Mouse (Mus musculus): ENCODE data around the gene Spry2. TPM values are rescaled to one million over a fixed set of nuclear protein-coding genes. Genes with fewer than 3 reads are reported as not detected.

The Spry2 gene
- polyA plus RNA-seq, 1 experiment from 2014 or later = 6.6 TPM

GRCm38 (mm10) chr14:105902807-105903206, 6.2 kb upstream of the Spry2 start:
- Histone ChIP-seq H3K4me2 (no peak overlapping the region), H3K9me3 (replicated peaks) (no peaks in the 10 kb centered on the region), H3K9ac (no peak overlapping the region), H3K4me3 (no peak overlapping the region), H3K27me3 (replicated peaks) (peaks cover 19% of the 10 kb centered on the region), H3K27ac (no peak overlapping the region), H3K4me1 (peaks cover 8% of the 10 kb centered on the region; the same call in 1 of the 2 replicates), H3K36me3 (no peaks in the 10 kb centered on the region)
- no peak for ATAC-seq
- WGBS (ENCODE audit: insufficient replicate concordance) = 72% methylated on average over 7 of the region's 7 CpGs

GRCm38 (mm10) chr14:105900841-105901240, 4.2 kb upstream of the Spry2 start:
- Histone ChIP-seq H3K4me2 (no peak overlapping the region), H3K4me1 (peaks cover 8% of the 10 kb centered on the region; the same call in 1 of the 2 replicates), H3K9me3 (replicated peaks) (no peaks in the 10 kb centered on the region), H3K36me3 (no peaks in the 10 kb centered on the region), H3K27ac (no peak overlapping the region), H3K4me3 (no peak overlapping the region), H3K27me3 (replicated peaks) (peaks cover 39% of the 10 kb centered on the region), H3K9ac (no peak overlapping the region)
- 68% methylated on average over 3 of the region's 3 CpGs for WGBS (ENCODE audit: insufficient replicate concordance)
- ATAC-seq = no peak

GRCm38 (mm10) chr14:105899116-105899515, 2.5 kb upstream of the Spry2 start:
- 10% methylated on average over 11 of the region's 11 CpGs for WGBS (ENCODE audit: insufficient replicate concordance)

DNA sequence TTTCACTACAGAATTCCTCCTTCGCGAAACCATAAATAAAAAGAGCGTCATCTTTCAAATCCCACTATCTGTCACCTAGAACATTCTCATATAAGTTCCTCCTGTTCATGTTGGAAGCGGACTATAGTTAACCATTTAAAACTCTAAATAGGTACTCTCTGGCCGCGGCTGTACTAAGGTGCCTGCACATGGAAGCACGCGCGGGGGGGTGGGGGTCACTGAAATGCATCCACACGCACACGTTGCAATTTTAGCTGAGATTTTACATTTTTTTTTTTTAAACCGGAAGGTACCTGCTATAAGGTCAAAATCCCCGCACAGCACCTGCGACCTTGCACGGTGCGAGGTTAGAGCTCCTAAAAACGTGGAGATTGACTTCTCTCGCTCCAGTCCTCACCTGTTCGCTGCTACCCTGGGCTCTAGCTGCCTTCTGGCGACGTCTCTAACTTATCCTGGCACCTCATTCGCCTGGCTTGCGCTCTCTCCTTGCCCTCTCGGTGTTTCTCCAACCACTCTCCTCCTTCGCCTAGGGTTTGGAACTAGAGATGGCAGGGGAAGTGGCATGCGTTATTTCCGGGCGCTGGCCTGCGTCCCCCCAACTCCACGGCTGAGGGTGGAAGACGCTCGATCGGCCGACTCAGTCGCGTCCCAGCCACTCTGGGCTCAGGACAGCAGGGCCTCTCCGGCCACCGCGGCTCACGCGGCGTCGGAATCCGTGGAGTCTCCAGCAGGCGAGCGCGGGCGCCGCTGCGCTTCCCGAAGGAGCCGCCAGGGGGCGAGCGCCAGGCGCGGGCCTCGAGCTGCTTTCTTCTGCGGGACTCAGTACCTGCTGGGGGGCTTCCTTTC, 1.9 kb upstream of the Spry2 start:
- Histone ChIP-seq H3K9me3 (replicated peaks) (no peaks in the 10 kb centered on the region), H3K27me3 (replicated peaks) (peaks cover 53% of the 10 kb centered on the region), H3K4me2 (peak overlapping the region; percentile 73), H3K4me1 (peaks cover 14% of the 10 kb centered on the region; the same call in 1 of the 2 replicates), H3K36me3 (peaks cover under 1% of the 10 kb centered on the region; the same call in 1 of the 2 replicates), H3K9ac (peak overlapping the region; percentile 44; the same call in 1 of the 2 replicates), H3K27ac (peak overlapping the region; percentile 87; the same call in 1 of the 2 replicates), H3K4me3 (peak overlapping the region; percentile 58)
- WGBS (ENCODE audit: insufficient replicate concordance) = 3% methylated on average over 58 of the region's 58 CpGs
- ATAC-seq = peak; percentile 3; the same call in 1 of the 2 replicates

More at GRCm38 (mm10) chr14:105899116-105899515, 2.5 kb upstream of the Spry2 start:
- peak overlapping the region; percentile 58 for H3K4me3 ChIP-seq
- no peak for ATAC-seq
- H3K27me3 ChIP-seq (replicated peaks) = peaks cover 53% of the 10 kb centered on the region
- no peak overlapping the region for H3K27ac ChIP-seq
- peak overlapping the region; percentile 73 for H3K4me2 ChIP-seq
- H3K9me3 ChIP-seq (replicated peaks) = no peaks in the 10 kb centered on the region
- H3K4me1 ChIP-seq = peaks cover 13% of the 10 kb centered on the region; the same call in 1 of the 2 replicates
- H3K36me3 ChIP-seq = no peaks in the 10 kb centered on the region
- H3K9ac ChIP-seq = no peak overlapping the region

DNA sequence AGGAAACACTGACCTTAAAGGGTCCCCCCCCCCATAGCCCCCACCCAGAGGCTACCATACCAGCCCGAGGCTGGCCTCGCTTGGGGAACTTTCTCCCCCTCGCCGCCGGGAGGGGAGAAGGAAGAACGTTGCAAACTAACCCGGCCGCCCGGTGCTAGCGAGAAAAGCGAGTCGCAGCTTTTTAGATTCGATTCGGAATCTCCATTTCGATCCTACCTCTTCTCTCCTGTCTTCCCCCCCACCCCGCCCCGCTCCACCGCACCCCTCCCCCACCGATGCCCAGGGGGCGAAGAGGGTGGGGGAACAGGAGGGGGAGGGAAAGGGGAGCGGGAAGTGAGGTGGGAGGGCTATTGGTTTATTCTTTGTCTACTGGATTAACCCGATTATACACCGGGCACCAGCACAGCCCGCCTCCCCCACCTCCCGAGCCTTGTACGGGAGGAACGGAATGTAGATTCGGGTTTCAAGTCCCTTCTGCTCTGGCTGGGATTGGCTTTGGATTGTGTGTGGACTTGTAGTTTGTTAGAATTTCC, 1.0 kb upstream of the Spry2 start:
- no peaks in the 10 kb centered on the region for H3K9me3 ChIP-seq (replicated peaks)
- H3K27me3 ChIP-seq (replicated peaks) = peaks cover 56% of the 10 kb centered on the region
- H3K4me1 ChIP-seq = peaks cover 22% of the 10 kb centered on the region; the same call in 1 of the 2 replicates
- ATAC-seq = peak; percentile 25
- H3K4me3 ChIP-seq = peak overlapping the region; percentile 58
- peak overlapping the region; percentile 73 for H3K4me2 ChIP-seq
- H3K27ac ChIP-seq = peak overlapping the region; percentile 87
- peaks cover 9% of the 10 kb centered on the region for H3K36me3 ChIP-seq
- under 1% methylated on average over 15 of the region's 28 CpGs for WGBS (ENCODE audit: insufficient replicate concordance)
- peak overlapping the region; percentile 71 for H3K9ac ChIP-seq

GRCm38 (mm10) chr14:105895961-105896651, 513 bp downstream of the Spry2 start:
- WGBS (ENCODE audit: insufficient replicate concordance) = under 1% methylated on average over 50 of the region's 50 CpGs
- peak; percentile 27; the same call in 1 of the 2 replicates for ATAC-seq
- Histone ChIP-seq H3K9ac (peak overlapping the region; percentile 71), H3K4me3 (peak overlapping the region; percentile 58), H3K27ac (peak overlapping the region; percentile 87), H3K27me3 (replicated peaks) (peaks cover 56% of the 10 kb centered on the region), H3K9me3 (replicated peaks) (no peaks in the 10 kb centered on the region), H3K36me3 (peaks cover 10% of the 10 kb centered on the region), H3K4me1 (peaks cover 22% of the 10 kb centered on the region; the same call in 1 of the 2 replicates), H3K4me2 (peak overlapping the region; percentile 73)

DNA sequence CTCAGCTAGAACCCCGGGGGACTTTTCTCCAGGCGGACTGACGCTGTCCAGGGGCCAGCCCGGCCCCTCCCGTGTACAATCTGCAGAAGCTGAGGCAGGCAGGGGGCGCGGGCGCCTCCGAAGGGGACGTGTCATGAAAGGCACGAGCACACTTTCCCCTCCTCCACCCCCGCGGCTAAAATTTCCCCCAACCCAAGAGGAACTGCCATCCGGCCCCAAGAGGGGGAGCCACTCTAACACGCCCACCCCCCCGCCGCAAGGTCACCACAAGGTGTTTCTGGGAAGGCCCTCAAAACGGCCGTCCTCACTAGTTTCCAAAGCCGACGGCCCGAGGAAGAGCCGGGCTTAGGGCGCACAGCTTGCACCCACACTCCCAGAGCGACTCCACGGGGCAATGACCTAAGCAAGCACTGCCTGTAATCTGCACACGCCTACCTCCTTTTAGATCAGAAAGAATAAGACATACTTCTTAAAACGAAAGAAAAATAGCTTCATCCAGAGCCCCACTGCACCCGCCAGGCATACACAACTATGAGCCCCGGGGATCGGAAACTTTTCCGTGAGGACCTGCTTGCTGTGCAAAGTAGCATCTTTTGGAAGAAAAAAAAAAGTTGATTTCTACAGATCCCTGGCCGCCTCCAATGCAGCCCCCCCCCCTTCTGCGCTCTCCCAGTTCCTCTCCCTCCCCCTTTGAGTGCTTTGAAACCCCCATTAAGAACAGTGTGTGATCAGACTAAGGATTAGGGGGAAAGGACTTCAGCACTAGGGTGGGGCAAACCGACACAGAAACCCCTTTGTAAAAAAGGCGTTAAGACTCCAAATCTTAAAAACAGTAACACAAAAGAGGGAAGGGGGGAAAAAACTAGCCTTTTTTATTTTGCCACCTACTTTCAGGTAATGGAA, 1.4 kb downstream of the Spry2 start:
- peak overlapping the region; percentile 58 for H3K4me3 ChIP-seq
- H3K9me3 ChIP-seq (replicated peaks) = no peaks in the 10 kb centered on the region
- ATAC-seq = no peak
- WGBS (ENCODE audit: insufficient replicate concordance) = under 1% methylated on average over 36 of the region's 36 CpGs
- peaks cover 22% of the 10 kb centered on the region; the same call in 1 of the 2 replicates for H3K4me1 ChIP-seq
- H3K36me3 ChIP-seq = peaks cover 10% of the 10 kb centered on the region
- peak overlapping the region; percentile 87 for H3K27ac ChIP-seq
- peak overlapping the region; percentile 71 for H3K9ac ChIP-seq
- H3K4me2 ChIP-seq = peak overlapping the region; percentile 73
- peaks cover 56% of the 10 kb centered on the region for H3K27me3 ChIP-seq (replicated peaks)

GRCm38 (mm10) chr14:105893623-105893995, 3.0 kb downstream of the Spry2 start:
- Histone ChIP-seq H3K4me2 (peak overlapping the region; percentile 73), H3K4me3 (peak overlapping the region; percentile 14), H3K27ac (no peak overlapping the region), H3K9me3 (replicated peaks) (no peaks in the 10 kb centered on the region), H3K27me3 (replicated peaks) (peaks cover 45% of the 10 kb centered on the region), H3K36me3 (peaks cover 10% of the 10 kb centered on the region), H3K9ac (no peak overlapping the region), H3K4me1 (peaks cover 18% of the 10 kb centered on the region; the same call in 1 of the 2 replicates)
- 59% methylated on average over 9 of the region's 9 CpGs for WGBS (ENCODE audit: insufficient replicate concordance)
- no peak for ATAC-seq

- no peak for ATAC-seq
- peak overlapping the region; percentile 73 for H3K4me2 ChIP-seq
- peak overlapping the region; percentile 14 for H3K4me3 ChIP-seq
- no peak overlapping the region for H3K9ac ChIP-seq
- H3K36me3 ChIP-seq = peaks cover 10% of the 10 kb centered on the region
- H3K9me3 ChIP-seq (replicated peaks) = no peaks in the 10 kb centered on the region
- peaks cover 40% of the 10 kb centered on the region for H3K27me3 ChIP-seq (replicated peaks)
- peaks cover 14% of the 10 kb centered on the region; the same call in 1 of the 2 replicates for H3K4me1 ChIP-seq
- WGBS (ENCODE audit: insufficient replicate concordance) = 79% methylated on average over 24 of the region's 24 CpGs
- H3K27ac ChIP-seq = no peak overlapping the region
These were observed 3.5 kb downstream of the Spry2 start for GRCm38 (mm10) chr14:105892941-105893622.

DNA sequence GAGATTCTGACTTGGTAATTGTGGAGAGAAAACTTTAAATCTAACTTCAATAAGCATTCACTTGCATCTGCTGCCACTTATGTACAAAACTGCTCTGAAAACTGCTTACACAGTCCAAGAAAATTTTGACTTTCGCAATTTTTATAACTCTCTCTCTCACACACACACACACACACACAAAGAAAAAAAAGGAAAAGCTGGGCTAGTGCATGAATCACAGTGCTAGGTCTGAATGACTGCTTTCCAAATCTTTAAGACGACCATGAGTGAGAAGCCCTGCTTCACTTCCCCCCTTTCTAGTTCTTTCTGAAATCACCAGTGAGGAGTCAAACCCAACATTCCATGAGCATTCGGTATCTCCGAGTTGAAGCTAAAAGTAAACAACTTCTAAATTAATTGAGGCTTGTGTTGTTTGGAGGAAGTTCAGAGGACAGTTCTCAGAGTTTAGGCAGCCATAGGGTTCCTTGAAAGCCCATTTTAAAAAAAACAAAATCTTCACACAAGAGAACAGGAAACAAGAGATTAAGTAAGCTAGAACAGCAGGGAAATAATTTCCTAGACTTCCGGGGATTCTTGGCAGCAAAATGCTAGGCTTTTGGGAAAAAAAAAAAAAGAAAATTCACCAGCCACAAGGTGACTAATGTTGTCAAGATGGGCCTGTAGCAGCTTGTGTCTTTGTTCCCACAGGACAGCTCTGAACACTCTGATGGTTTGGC, 5.9 kb downstream of the Spry2 start:
- no peak overlapping the region for H3K9ac ChIP-seq
- H3K27me3 ChIP-seq (replicated peaks) = peaks cover 16% of the 10 kb centered on the region
- no peak for ATAC-seq
- no peak overlapping the region for H3K4me3 ChIP-seq
- H3K4me1 ChIP-seq = peaks cover 14% of the 10 kb centered on the region; the same call in 1 of the 2 replicates
- peaks cover 10% of the 10 kb centered on the region for H3K36me3 ChIP-seq
- H3K4me2 ChIP-seq = no peak overlapping the region
- H3K27ac ChIP-seq = no peak overlapping the region
- no peaks in the 10 kb centered on the region for H3K9me3 ChIP-seq (replicated peaks)
- WGBS (ENCODE audit: insufficient replicate concordance) = 50% methylated on average over 5 of the region's 5 CpGs
